Mouse (Mus musculus) T-cell, adult 2 months (primary cell): ENCODE measurements around the gene Clec4n.
"Not testable (repeated sequence)": the region's sequence is repeated elsewhere in the genome, so short reads cannot be mapped to it uniquely, and the experiment has no call there.

ENCODE experiments used
- DNase-seq: peaks from one replicate; pipeline ENCODE4 v3.0.0; 2022; ENCODE audit warnings: low spot score

Clec4n gene

DNA sequence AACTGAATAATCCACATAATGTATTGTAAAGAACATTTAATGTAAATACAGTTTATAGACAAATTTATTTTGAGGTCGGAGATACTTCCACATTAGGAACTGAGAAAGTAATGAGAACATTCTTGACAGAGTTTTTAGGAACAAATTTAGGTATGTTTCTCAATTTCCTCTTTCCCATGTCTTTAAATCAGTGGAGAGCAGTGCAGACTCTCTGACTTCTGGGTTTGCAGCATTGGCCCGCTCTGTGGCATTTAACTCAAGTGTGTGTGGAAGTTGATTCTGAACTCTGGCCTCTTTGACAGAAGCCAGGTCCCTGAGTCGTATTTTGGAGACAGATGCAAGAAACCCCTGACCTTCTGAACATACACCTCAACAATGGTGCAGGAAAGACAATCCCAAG lies at the start of gene Clec4n:
TSS of gene Clec4n (plus strand) at position 200 of the 400 bp plus-strand sequence.
- DNase-seq, result no peak

DNA sequence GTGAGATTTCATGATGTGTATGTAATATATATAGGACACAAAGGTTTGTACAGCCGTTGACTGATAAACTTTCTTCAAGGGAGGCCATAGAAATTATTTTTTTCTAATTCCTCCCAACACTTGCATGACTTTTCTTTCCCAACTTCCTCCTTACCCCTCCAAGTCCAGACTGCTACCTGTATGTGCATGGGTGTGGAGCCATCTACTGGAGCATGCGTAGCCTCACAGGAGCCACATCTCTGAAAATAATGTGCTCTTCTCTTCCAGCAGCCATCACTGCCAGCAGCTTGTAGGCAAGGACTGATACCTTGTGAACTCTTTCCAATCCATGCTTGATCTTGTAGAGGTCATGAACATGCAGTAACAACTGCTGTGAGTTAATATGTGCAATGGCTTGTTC lies 44.8 kb upstream of the Clec4n start:
- DNase-seq, result not testable (repeated sequence)

DNA sequence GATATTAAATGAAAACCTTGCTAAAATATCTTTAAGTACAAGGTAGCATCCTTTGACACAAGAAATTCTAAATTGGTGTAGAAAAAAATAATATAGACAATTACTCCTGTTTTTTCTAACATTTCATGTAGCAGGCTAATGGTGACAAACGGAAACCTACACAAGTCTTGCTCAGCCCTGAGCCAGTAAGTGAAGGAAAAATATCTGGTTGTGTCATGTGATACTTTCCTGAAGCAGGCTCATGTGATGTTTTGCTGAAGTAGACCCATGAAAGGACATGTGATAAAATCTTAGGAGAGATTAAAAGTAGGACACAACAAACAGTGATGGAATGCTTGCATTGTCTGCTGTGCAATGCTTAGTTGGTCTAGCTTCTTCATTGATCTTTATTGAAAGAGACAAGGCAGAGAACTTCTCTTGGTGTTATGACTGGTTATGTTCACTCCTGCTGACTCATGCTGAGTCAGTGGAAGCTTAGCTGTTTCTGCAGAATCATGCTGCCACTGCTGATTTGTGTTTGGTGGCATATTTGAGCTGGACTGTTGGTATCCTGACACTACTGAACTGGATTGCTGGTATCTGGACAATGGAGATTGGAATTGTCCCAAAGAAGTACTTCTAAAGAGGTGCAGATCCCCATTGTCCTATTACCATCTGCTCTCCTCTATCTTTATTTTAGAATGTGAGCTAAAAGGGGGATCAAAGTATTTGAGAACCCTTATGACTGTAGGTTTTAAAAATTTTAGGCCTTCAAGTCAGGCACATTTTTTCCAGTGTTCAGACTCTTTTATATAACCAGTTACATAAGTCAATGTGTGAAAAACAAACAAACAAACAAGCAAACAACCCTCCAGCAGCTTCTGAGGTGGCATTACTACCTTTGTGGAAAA lies 22.2 kb upstream of the Clec4n start:
- no peak for DNase-seq

DNA sequence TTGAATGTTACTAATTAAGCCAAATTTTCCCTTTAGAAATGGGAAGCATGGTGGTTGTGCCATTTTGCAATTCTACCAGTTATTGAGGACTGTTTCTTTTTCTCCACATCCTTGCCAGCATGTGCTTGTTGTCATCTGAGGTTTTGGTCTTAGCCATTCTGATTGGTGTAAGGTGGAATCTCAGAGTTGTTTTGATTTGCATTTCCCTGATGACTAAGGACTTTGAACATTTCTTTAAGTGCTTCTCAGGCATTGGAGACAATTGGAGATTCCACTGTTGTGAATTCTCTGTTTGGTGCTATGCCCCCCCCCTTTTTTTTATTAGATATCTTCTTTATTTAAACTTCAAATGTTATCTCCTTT lies 21.6 kb upstream of the Clec4n start:
- DNase-seq, result not testable (repeated sequence)

DNA sequence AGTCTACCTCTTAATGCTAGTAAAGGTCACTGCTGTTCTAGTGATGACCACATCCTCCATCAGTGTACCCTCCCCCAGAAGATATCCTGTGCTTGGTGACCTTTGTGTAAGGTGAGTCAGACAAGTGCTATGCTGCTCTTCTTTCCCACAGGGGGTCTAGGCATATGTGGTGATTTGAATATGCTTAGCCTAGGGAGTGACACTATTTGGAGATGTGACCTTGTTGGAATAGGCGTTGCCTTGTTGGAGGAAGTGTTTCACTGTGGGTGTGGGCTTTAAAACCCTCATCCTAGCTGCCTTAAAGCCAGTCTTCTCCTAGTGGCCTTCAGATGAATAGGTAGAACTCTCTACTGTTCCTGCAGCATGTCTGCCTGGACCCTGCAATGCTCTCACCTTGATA lies 17.9 kb upstream of the Clec4n start:
- DNase-seq, result no peak

DNA sequence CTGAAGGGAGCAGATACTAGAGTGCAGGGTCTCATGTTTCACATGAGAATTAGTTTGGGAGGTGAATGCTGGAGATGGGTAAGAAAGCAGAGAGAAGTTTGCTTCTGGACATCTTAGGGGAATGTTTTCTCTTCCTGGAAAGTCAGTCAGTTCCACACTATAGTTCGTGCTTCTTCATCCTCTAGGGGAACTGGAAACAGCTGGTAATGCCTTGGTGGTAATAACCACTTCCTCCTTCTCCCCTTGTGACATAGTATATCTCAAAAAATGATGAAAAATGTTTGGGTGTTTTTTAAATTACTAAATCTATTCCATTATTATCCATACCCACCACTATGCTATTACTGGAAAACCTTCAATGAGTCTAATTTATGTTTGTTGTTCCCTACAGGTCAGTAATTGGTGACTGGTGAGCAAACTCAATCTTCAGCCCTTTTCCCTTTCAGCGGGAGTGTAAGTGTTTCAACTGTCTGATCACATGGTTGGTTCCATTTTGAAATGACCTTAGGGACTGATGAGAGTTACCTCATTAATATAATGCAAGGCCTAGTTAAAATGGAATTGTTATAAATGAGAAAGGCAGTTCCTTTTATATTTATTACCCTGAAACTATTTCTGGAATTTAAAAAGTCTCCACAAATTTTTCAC lies 2.0 kb upstream of the Clec4n start:
- no peak for DNase-seq

DNA sequence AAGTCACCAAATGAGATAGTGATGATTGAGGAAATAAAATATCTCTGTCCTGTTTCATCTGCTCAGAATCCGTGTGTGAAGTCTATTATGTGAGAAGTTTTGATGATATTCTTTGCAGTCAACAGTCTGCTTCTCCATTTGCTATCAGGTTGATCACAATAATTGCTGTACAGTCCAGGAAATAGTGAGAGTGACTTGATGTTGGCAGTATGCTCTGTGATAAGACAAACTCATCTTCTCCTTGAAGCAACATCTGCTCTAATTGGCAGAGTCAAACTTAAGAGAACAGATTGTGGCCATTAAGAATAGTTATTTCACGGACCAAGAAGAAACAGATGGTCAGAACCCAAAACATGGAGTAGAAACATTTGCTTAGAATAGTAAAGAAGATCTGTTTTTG lies 1.5 kb downstream of the Clec4n start:
- no peak for DNase-seq

DNA sequence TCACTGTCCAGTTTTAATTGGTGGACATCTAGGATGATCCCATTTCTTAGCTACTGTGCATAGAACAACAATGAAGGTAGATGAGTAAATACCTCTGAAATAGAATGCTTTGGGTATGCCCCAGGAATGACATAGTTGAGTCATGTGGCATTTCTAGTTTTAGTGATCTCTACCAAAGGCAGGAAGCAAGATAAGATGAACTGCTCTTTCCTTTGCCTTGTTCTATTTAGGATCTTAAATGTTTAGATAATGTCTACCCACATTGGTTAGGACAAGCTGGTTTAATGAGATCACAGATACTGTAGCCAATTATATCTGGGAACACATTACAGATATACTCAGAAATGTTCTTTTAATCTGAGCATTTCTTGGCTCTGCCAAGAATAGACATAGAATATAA lies 7.9 kb downstream of the Clec4n start:
- no peak for DNase-seq

DNA sequence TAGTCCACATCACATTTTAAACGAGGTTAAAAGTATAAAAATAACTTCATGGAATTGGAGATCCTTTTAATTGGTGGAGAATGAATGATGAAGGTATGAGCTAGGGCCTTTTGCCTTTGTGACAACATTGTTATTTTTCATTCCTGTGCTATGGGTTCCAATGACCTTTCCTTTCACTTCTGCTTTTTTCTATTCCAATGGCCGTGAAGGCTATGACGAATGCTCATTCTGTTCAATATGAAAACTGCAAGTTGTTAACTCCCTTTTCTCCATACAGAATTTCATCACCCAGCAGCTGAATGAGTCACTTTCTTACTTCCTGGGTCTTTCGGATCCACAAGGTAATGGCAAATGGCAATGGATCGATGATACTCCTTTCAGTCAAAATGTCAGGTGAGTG lies 14.6 kb downstream of the Clec4n start:
- DNase-seq, result no peak

DNA sequence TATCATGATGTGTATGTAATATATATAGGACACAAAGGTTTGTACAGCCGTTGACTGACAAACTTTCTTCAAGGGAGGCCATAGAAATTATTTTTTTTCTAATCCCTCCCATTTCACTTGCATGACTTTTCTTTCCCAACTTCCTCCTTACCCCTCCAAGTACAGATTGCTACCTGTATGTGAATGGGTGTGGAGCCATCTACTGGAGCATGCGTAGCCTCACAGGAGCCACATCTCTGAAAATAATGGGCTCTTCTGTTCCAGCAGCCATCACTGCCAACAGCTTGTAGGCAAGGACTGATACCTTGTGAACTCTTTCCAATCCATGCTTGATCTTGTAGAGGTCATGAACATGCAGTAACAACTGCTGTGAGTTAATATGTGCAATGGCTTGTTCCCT lies 19.2 kb downstream of the Clec4n start:
- not testable (repeated sequence) for DNase-seq

DNA sequence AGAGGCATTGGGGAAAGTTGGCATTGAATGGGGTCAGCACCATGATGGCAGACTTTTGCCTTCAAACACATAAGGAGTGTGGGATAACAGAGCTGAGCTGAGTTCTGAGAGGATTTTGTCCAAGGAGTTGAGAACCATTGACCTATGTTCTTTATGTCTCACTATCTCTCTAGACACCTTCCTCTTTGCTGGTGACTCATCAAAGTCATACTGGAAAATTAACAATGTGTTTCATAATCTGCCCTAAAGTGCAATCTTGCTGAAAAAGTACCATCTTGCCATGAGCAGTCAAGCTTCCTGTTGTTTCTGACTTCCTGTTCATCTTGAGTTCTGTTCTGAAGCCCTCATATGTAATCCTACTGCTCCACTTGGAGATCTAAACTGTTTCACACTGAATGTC lies 23.1 kb downstream of the Clec4n start:
- DNase-seq, result no peak

DNA sequence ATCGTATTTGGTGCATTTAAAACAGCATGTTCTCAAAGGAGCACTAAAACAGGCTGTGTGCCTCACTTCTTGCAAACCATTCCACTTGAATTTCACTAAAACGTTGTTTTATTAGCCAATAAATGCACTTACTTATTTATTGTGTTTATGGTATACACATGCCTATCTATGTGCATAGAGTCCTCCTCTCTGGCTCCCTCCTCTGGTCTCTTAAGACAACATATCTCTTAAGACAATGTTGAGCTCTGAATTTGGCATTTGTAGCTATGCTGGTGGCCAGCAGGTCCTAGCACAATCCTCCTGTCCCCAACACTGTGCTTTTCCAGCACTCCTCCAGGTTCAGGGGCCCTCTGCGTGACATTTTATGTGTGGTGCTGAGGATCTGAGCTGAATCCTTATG lies 29.3 kb downstream of the Clec4n start:
- DNase-seq, result no peak

DNA sequence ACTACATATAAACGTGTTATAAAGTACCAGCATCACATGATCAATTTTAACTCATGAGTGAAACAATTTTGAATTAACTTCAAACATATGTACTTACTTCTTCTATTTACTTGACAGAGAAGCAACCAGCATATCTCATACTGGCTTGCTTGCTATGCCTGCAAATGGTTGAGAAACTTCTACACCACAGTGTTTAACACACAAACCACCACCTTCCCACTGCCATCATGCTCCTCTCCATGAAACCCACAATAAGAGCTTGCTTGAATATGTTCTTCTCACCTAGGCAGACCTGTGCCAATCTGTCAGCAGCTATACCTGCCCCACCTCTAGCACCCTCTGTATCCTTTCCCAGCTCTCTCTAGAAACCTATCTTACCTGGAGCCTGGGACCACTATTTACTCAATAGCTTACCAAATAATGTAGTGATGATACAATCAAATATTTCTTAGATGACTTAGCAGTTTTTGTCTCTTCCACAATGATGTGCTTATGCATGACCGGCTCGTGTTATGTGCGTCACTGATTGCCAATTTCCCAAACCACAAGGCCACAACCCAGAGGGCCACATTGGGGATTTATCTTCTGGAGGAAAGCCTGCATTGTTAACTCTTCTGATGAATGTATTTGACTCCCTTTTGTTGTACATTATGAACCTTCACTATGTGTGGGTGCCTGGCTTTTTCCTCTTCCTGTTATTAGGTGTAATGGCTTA lies 30.4 kb downstream of the Clec4n start:
- no peak for DNase-seq

DNA sequence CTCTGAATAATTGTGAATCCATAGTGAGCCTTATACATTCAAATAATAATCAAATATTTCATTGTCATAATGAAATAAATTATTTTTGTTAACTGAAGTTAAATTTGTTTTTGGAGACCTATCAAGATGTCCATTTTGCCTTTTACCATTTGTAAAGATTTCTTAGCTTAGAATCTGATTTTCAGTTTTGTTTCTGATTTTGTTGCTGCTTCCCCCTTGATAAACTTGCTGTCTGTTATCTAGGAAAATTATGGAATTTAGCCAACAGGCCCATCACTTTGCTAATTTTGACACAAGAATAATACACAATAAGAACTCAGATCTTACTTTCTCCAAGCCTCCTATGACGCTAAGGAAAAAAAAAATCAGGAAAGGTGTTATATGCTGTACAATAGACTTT lies 31.2 kb downstream of the Clec4n start:
- no peak for DNase-seq

DNA sequence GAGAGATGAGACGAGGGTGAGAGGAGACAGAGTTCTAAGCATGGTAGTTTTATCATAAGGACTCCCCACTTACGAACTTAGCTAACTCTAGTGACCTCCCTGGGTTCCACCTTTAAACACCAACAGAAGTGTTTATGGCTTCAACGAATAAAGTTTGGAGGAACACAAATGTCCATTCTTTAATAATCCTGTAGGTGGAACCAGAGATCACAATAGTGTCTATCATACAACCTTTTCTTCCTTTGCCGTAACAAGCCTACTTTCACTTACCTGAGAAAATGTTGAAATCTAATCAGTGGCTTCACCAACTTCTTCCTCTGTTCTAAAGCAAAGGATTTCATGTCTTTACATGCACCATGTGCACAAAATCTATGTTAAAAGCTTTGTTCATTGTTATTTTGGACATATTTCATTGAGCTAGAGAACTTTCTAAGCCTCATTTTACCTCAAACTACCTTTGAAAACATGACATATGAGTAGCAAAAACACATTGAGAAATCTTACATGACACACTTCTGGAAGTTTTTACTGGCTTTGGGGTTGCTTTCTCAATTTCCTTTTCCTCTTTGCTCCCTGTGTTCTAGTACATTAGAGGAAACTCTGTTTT lies 32.0 kb downstream of the Clec4n start, which contains the start of gene Clec4d:
TSS of gene Clec4d (plus strand) at position 557 of the 607 bp plus-strand sequence.
- no peak for DNase-seq

DNA sequence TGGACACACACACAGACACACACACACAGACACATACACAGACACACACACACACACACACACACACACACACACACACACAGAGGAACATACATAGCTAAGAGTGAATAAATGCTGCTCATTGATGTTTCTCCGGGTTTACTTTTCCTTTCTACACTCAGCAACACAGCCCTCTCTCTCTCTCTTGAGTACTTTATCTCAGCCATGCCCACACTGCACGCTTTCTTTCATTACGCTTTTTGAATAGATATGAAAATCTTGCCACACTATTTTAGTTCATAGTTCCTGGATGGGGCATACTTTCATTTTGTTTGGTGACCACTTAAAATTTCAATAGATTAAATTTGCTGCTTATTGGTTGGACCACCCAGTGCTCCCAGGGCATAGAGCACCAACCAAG lies 34.6 kb downstream of the Clec4n start:
- DNase-seq, result no peak

DNA sequence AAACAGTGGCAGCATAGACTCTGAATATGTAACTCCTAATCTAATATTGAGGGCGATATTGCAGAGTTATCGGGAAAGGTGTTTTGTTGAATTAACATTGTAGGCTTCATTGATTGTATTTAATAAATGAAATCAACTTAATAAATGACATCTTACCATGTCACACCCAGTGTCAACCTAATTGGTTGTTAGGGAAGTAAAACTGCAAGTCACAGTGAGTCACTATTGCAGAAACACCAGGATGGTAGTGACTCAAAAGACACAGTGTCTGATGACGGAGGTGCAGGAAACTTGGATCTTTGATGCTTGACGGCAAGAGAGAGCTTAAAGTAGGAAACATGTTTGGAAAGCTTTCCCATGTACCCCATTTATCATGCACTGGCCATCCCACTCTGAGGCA lies 36.2 kb downstream of the Clec4n start:
- DNase-seq, result no peak

DNA sequence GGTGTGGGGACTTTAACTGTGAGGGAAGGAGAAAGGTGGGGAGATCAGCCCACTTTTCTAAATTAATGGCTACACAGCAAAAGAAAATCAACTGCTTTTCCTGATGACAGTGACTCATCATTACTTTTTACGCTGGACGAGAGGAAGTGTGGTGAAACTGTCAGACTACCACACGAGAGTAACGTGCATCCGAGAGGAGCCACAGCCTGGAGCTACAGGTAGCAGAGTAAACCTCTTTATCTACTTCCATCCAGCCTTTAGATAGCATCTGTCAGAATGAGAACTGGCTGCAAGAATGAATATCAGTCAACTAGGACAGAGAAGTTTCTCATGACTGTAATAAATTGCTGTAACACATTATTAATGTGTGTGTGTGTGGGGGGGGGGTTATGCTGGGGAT lies 37.3 kb downstream of the Clec4n start:
- no peak for DNase-seq

DNA sequence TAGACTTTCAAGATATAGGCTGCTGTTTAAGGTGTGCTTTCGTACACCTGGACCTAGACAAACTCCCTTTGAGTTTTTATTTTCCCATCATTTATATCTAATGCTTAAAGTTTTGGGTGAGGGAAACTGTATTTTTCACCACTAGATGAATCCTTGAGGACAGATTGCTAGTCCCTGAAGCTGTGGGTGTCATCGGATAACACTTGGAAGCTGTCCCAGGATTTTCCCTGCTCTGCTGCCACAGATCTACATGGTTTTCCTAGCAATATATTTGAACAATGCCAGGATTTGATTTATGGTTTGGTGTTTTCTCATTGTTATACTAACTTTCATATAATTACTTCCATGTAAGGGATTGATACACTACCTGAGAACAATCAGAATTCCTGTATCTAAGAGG lies 49.8 kb downstream of the Clec4n start:
- no peak for DNase-seq

DNA sequence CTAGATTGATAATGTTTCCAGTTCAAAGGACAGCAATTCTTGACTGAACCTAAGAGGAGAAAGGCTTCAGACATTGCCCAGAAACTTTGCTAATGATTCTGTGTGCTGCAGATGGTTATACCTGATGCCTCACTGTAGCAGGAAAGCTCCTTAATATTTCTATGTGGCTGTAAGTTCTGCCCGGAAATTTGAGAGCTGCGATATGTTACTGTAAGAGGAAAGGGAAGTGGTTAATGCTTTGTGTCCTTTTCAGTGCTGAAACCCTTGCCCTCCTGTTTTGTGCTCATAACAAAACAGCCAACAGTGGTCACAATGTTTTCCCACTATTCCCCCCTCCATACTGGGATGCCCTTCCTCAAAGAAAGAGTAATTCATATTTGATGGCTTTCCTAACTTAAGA lies 56.7 kb downstream of the Clec4n start:
- DNase-seq, result no peak

DNA sequence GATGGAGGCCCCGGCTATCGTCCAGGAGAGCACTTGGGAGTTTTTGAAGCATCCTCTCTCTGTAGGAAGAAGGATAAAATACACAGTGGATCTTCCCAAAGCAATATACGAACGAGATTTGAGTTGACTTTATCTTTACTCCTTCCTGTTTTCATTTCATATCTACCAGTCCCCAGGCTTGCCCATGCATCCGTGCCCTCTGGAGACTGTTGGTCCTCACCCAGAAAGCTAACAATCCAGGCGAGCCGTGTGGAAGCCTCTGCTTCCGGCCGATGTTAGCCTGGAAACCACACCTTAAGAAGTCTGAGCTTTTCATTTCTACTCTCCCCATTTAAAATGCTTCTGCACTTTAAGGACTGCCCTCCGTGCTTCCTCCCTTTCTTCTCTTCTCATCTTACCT lies 59.3 kb downstream of the Clec4n start:
- no peak for DNase-seq

DNA sequence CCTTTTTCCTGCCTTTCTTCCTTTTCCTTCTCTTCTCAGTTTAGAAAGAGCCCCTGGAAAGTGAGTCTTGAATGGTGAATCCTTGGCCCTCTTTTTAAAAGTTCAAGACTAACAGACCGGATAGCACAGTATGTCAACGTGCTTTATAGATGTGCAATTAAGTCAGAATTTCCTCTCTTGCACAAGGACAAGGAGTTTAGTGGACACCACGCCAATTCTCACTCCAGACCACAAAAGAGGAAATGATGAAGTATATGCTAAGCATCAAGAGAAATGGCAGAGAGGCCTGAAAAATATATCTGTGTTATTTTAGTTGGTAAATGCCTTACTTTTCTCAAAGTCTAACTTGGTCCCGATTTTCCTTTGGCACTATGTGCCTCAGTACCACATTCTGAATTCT lies 60.1 kb downstream of the Clec4n start, which contains the start of gene Clec4e:
TSS of gene Clec4e (minus strand) at position 118 of the 400 bp plus-strand sequence.
- no peak for DNase-seq
